In the genomic region with DNA sequence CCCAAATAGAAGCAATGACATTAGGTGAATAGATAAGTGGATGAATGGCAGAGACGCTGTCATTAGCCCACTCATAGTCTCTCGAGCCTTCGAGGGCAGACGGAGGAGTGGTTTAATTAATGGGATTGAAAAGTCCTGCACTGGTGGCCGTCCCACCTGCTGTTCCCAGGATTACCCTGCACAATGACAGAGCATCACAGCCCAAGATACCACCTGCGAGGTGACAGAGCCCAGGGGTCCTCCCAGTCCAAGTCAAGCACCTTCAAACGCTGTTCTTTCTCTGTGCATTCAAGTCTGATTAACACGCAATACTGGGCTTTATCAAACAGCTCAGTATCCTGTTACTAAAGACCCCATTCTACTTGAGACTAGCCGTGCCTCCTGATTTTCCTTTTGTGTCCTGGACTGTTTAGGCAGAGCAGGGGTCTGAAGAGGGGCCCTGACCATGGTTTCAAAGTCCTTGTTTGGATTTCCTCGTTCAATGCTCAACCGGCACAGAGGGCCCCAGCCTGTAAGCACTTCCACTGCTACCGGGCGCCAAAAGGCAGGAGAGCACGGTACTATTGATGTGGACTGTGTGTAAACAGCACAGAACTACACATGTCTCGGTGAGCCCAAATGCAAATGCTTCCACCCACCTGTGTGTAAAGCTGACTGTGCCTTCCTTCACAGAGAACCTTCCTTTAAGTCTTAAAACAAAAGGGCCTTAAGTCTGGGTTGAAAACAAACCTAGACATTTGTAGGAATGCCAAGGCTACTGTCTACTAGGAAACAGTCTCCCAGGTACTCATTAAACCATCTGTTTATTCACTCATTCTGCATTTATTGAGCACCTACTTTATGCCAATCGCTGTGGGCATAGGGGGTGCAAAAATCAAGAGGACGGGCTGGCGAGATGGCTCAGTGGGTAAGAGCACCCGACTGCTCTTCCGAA, we compare ENCODE assay signal across 21 mouse cellular contexts. TPM values are rescaled to one million over a fixed set of nuclear protein-coding genes. Genes with fewer than 3 reads are reported as not detected.
A peak's percentile ranks its signal among the peaks of the same experiment; 100 is the strongest.
DNase-seq lines count a peak whose midpoint lies in the region; ATAC-seq and TF ChIP-seq lines count a peak whose summit lies in the region.
"Had no signal": no experiment of that assay in that cellular context is flagged by ENCODE, and none has a peak within 500 bp of the region (broad histone marks: within the 10 kb centered on the region; RNA-seq: fewer than 3 reads in every experiment).

No protein-coding gene starts in this region.

- no peak overlapping the region; the same call in 1 of the 2 replicates for H3K4me3 ChIP-seq in forebrain, embryonic 10.5 days
- no peak overlapping the region for H3K4me3 ChIP-seq in forebrain, embryonic 15.5 days
- H3K4me3 ChIP-seq in midbrain, embryonic 10.5 days: no peak overlapping the region
- no peak overlapping the region for H3K4me3 ChIP-seq in midbrain, embryonic 16.5 days (ENCODE audit: low read depth, low read length)
- H3K4me3 ChIP-seq in liver, postnatal 0 days (ENCODE audit: low read depth, low read length): no peak overlapping the region
- H3K4me3 ChIP-seq: heart, embryonic 10.5 days; hindbrain, embryonic 13.5 days; left cerebral cortex, adult 2 months; limb, embryonic 10.5 days; neural tube, embryonic 13.5 days had no signal

- TF ChIP-seq EP300 in liver, postnatal 0 days (IDR thresholded peaks at IDR 0.05; ENCODE audit: low read depth): no peak

- no peaks in the 10 kb centered on the region for H3K36me3 ChIP-seq in forebrain, embryonic 10.5 days (replicated peaks)
- H3K36me3 ChIP-seq in forebrain, embryonic 15.5 days: no peaks in the 10 kb centered on the region
- no peaks in the 10 kb centered on the region for H3K36me3 ChIP-seq in midbrain, embryonic 10.5 days
- no peaks in the 10 kb centered on the region for H3K36me3 ChIP-seq in midbrain, embryonic 16.5 days (ENCODE audit: control insufficient read depth, insufficient read depth, low read length)
- H3K36me3 ChIP-seq in liver, postnatal 0 days (replicated peaks; ENCODE audit: insufficient read depth, low read length): no peaks in the 10 kb centered on the region
- H3K36me3 ChIP-seq: heart, embryonic 10.5 days; hindbrain, embryonic 13.5 days; limb, embryonic 10.5 days; neural tube, embryonic 13.5 days had no signal

- TF ChIP-seq CTCF in liver, postnatal 0 days (IDR thresholded peaks at IDR 0.05; ENCODE audit: low read depth): no peak

- no peak overlapping the region; the same call in 1 of the 2 replicates for H3K27ac ChIP-seq in forebrain, embryonic 10.5 days
- no peak overlapping the region for H3K27ac ChIP-seq in forebrain, embryonic 15.5 days (replicated peaks)
- H3K27ac ChIP-seq in midbrain, embryonic 10.5 days (replicated peaks): peak overlapping the region; percentile 67; the same call in 1 of the 2 replicates
- H3K27ac ChIP-seq in midbrain, embryonic 16.5 days (ENCODE audit: low read length): no peak overlapping the region
- peak overlapping the region; percentile 79 for H3K27ac ChIP-seq in liver, postnatal 0 days (ENCODE audit: low read depth)
- H3K27ac ChIP-seq: heart, embryonic 10.5 days; hindbrain, embryonic 13.5 days; left cerebral cortex, adult 2 months; limb, embryonic 10.5 days; macrophage; neural tube, embryonic 13.5 days had no signal

- no peak overlapping the region for H3K4me2 ChIP-seq in forebrain, embryonic 15.5 days (replicated peaks)
- no peak overlapping the region for H3K4me2 ChIP-seq in midbrain, embryonic 16.5 days (ENCODE audit: low read length)
- H3K4me2 ChIP-seq in liver, postnatal 0 days (ENCODE audit: low read depth, low read length): no peak overlapping the region
- H3K4me2 ChIP-seq: hindbrain, embryonic 13.5 days; lung, embryonic 14.5 days; neural tube, embryonic 13.5 days had no signal

- peaks cover 100% of the 10 kb centered on the region for H3K27me3 ChIP-seq in forebrain, embryonic 10.5 days (ENCODE audit: poor library complexity, severe bottlenecking)
- H3K27me3 ChIP-seq in forebrain, embryonic 15.5 days: peaks cover 86% of the 10 kb centered on the region
- peaks cover 97% of the 10 kb centered on the region for H3K27me3 ChIP-seq in midbrain, embryonic 10.5 days (ENCODE audit: low read depth, poor library complexity, severe bottlenecking)
- peaks cover 5% of the 10 kb centered on the region for H3K27me3 ChIP-seq in midbrain, embryonic 16.5 days (ENCODE audit: control insufficient read depth, insufficient read depth, low read depth, low read length)
- no peaks in the 10 kb centered on the region; the same call in 1 of the 2 replicates for H3K27me3 ChIP-seq in liver, postnatal 0 days (ENCODE audit: insufficient read depth, low read length)

- H3K4me1 ChIP-seq in forebrain, embryonic 10.5 days: peaks cover 48% of the 10 kb centered on the region
- peaks cover 12% of the 10 kb centered on the region for H3K4me1 ChIP-seq in forebrain, embryonic 15.5 days
- H3K4me1 ChIP-seq in midbrain, embryonic 10.5 days: peaks cover 51% of the 10 kb centered on the region
- peaks cover 17% of the 10 kb centered on the region for H3K4me1 ChIP-seq in midbrain, embryonic 16.5 days (ENCODE audit: control insufficient read depth, insufficient read depth, low read length)
- peaks cover 8% of the 10 kb centered on the region for H3K4me1 ChIP-seq in liver, postnatal 0 days (ENCODE audit: insufficient read depth)

- no peaks in the 10 kb centered on the region for H3K9me3 ChIP-seq in forebrain, embryonic 10.5 days
- no peaks in the 10 kb centered on the region for H3K9me3 ChIP-seq in forebrain, embryonic 15.5 days
- no peaks in the 10 kb centered on the region for H3K9me3 ChIP-seq in midbrain, embryonic 10.5 days (replicated peaks)
- H3K9me3 ChIP-seq in midbrain, embryonic 16.5 days (replicated peaks; ENCODE audit: control insufficient read depth, low read length, poor library complexity, severe bottlenecking): no peaks in the 10 kb centered on the region
- H3K9me3 ChIP-seq in liver, postnatal 0 days (ENCODE audit: low read length): no peaks in the 10 kb centered on the region
- H3K9me3 ChIP-seq: heart, embryonic 10.5 days; hindbrain, embryonic 13.5 days; limb, embryonic 10.5 days; neural tube, embryonic 13.5 days had no signal

- 30% methylated on average over 20 of the region's 20 CpGs for WGBS in forebrain, embryonic 10.5 days
- WGBS in forebrain, embryonic 15.5 days: 26% methylated on average over 20 of the region's 20 CpGs
- 36% methylated on average over 20 of the region's 20 CpGs for WGBS in midbrain, embryonic 10.5 days
- 33% methylated on average over 20 of the region's 20 CpGs for WGBS in midbrain, embryonic 16.5 days
- 51% methylated on average over 20 of the region's 20 CpGs for WGBS in liver, postnatal 0 days (ENCODE audit: insufficient replicate concordance)

- no peak overlapping the region for H3K9ac ChIP-seq in forebrain, embryonic 15.5 days (replicated peaks)
- no peak overlapping the region for H3K9ac ChIP-seq in midbrain, embryonic 16.5 days (ENCODE audit: low read depth, low read length)
- H3K9ac ChIP-seq in liver, postnatal 0 days (replicated peaks): no peak overlapping the region
- H3K9ac ChIP-seq: hindbrain, embryonic 13.5 days; lung, embryonic 14.5 days; neural tube, embryonic 13.5 days had no signal

- DNase-seq in forebrain, embryonic 10.5 days (ENCODE audit: extremely low spot score, low spot score): peak; percentile 40
- DNase-seq in midbrain, embryonic 10.5 days (ENCODE audit: low spot score): no peak
- DNase-seq in liver: peak; percentile 34
- peak; percentile 49 for DNase-seq in liver, postnatal 0 days
- no peak for DNase-seq in heart, postnatal 4 days
- DNase-seq: cerebellum, adult 11 months; cerebellum, postnatal 14 days; gastrocnemius, postnatal 36 days; heart, postnatal 10 days; right cerebral cortex, postnatal 4 days; thymus, adult 18-20 months had no signal

- ATAC-seq in forebrain, embryonic 15.5 days (replicated peaks): no peak
- no peak for ATAC-seq in midbrain, embryonic 16.5 days
- peak; percentile 85 for ATAC-seq in liver, postnatal 0 days
- no peak for ATAC-seq in erythroid progenitor cell, adult 5-6 weeks (replicated peaks; ENCODE audit: low FRiP score, poor library complexity, severe bottlenecking)

RNA-seq across cellular contexts. Expression of a gene that starts 20.1 kb away (rescaled TPM):
- polyA plus RNA-seq in forebrain, embryonic 10.5 days (2016; fragmentation: Nextera tagmentation; extraction: Ambion mirVana): 0.67 and 0.74 TPM in 2 replicates
- 0.26 TPM in 1 of 2 replicates, not detected in the other for polyA plus RNA-seq in forebrain, embryonic 15.5 days (2015; fragmentation: Nextera tagmentation; extraction: Ambion mirVana)
- polyA plus RNA-seq in midbrain, embryonic 10.5 days (2016; fragmentation: Nextera tagmentation; extraction: Ambion mirVana): 1.0 and 2.4 TPM in 2 replicates
- 1.2 and 1.5 TPM in 2 replicates for polyA plus RNA-seq in midbrain, embryonic 16.5 days (2015; fragmentation: Nextera tagmentation; extraction: Ambion mirVana)
- 0.06 TPM in 1 of 2 replicates, not detected in the other for polyA plus RNA-seq in liver, postnatal 0 days (2015; fragmentation: Nextera tagmentation; extraction: Ambion mirVana)
- total RNA-seq in heart, postnatal 4 days (2021): under 1 TPM in 1 of 2 experiments, not detected in 1; 0.27 TPM
- total RNA-seq in erythroid progenitor cell, adult 5-6 weeks (2015; ENCODE audit: low replicate concordance): not detected in 2 replicates
- not detected in 2 replicates for total RNA-seq in erythroid progenitor cell, adult 5-6 weeks (2017; ENCODE audit: low replicate concordance)
- total RNA-seq: gastrocnemius, postnatal 36 days; heart, postnatal 10 days had no signal
- polyA plus RNA-seq: macrophage; neural tube, embryonic 13.5 days had no signal

RNA-seq across cellular contexts. Expression of a gene that starts 25.3 kb away (rescaled TPM):
- polyA plus RNA-seq in forebrain, embryonic 10.5 days (2016; fragmentation: Nextera tagmentation; extraction: Ambion mirVana): 11.4 and 13.6 TPM in 2 replicates
- polyA plus RNA-seq in forebrain, embryonic 15.5 days (2015; fragmentation: Nextera tagmentation; extraction: Ambion mirVana): 9.0 and 10.5 TPM in 2 replicates
- polyA plus RNA-seq in midbrain, embryonic 10.5 days (2016; fragmentation: Nextera tagmentation; extraction: Ambion mirVana): 11.9 and 12.6 TPM in 2 replicates
- polyA plus RNA-seq in midbrain, embryonic 16.5 days (2015; fragmentation: Nextera tagmentation; extraction: Ambion mirVana): 7.3 and 7.7 TPM in 2 replicates
- 3.0 and 3.1 TPM in 2 replicates for polyA plus RNA-seq in liver, postnatal 0 days (2015; fragmentation: Nextera tagmentation; extraction: Ambion mirVana)
- 1 to 10 TPM; 6.1 to 6.3 TPM for total RNA-seq in heart, postnatal 4 days (2021)
- total RNA-seq in erythroid progenitor cell, adult 5-6 weeks (2015; ENCODE audit: low replicate concordance): 10.8 and 30.6 TPM in 2 replicates
- 17.8 TPM in 2 replicates for total RNA-seq in erythroid progenitor cell, adult 5-6 weeks (2017; ENCODE audit: low replicate concordance)

Comparison
In these comparisons a context has a peak if more than half of its experiments do, and no peak if none do; other contexts are left out.
1. H3K27ac ChIP-seq: peak in midbrain, embryonic 10.5 days (single experiment) and liver, postnatal 0 days (single experiment); none in forebrain, embryonic 10.5 days (single experiment), forebrain, embryonic 15.5 days (single experiment) and midbrain, embryonic 16.5 days (single experiment).
2. DNase-seq: peak in forebrain, embryonic 10.5 days (single experiment), liver (single experiment) and liver, postnatal 0 days (single experiment); none in midbrain, embryonic 10.5 days (single experiment) and heart, postnatal 4 days (single experiment).